Mouse (Mus musculus) ES-E14 (cell line): ENCODE measurements at regions not wholly inside any gene's neighbourhood (a gene's known extent, or its start where the extent isn't known, plus 50 kb on each side); places are given as distances from the start of the nearest gene placed in this dataset.

ENCODE experiments used
- DNase-seq: peaks from one replicate; pipeline ENCODE4 v3.0.0-alpha.2; 2013; ENCODE audit warnings: low read depth, low spot score
- H3K27ac ChIP-seq: 2 replicates; pipeline ENCODE4 v1.5.1; 2012; ENCODE audit warnings: low read depth, mild to moderate bottlenecking, low read length, moderate library complexity, mixed read lengths; ENCODE audit not compliant: poor library complexity, insufficient read depth, severe bottlenecking
- H3K36me3 ChIP-seq: 2 replicates; pipeline ENCODE4 v1.6.1; 2012; ENCODE audit warnings: mild to moderate bottlenecking, low read length, moderate library complexity, mixed read lengths; ENCODE audit not compliant: control insufficient read depth, poor library complexity, insufficient read depth, severe bottlenecking
- H3K4me1 ChIP-seq, 2 experiments: fragments of 150-350 bp in 1 of 2; sonication (generic) in 1 of 2; 2 replicates each; pipeline ENCODE4 v1.6.1; 2012; ENCODE audit warnings: low read length in 2 of 2, mild to moderate bottlenecking in 1 of 2, mixed read lengths in 1 of 2; ENCODE audit not compliant: control insufficient read depth in 2 of 2, insufficient read depth in 2 of 2, poor library complexity in 1 of 2
- H3K4me3 ChIP-seq, 2 experiments: fragments of 150-350 bp in 1 of 2; sonication (generic) in 1 of 2; 2 replicates each; pipeline ENCODE4 v1.5.1; 2012; ENCODE audit warnings: low read length in 2 of 2, low read depth in 1 of 2, mild to moderate bottlenecking in 1 of 2, mixed read lengths in 1 of 2; ENCODE audit not compliant: insufficient read depth in 1 of 2, poor library complexity in 1 of 2, severe bottlenecking in 1 of 2
- H3K9ac ChIP-seq: 2 replicates; pipeline ENCODE4 v1.6.1; 2012; ENCODE audit warnings: low read depth, mild to moderate bottlenecking, low read length, mixed read lengths; ENCODE audit not compliant: poor library complexity, insufficient read depth, severe bottlenecking
- H3K9me3 ChIP-seq: fragments of 150-350 bp; sonication (generic); 2 replicates; pipeline ENCODE4 v1.6.1; 2012; ENCODE audit warnings: low read depth, mild to moderate bottlenecking, low read length; ENCODE audit not compliant: control insufficient read depth, insufficient read depth
- CHD2 ChIP-seq: IDR thresholded peaks from 2 replicates; pipeline ENCODE4 v1.6.1; 2014; ENCODE audit warnings: mild to moderate bottlenecking, low read depth, low read length, inconsistent platforms
- HCFC1 ChIP-seq: IDR thresholded peaks from 2 replicates; pipeline ENCODE4 v1.6.1; 2012; ENCODE audit warnings: low read length, inconsistent platforms, borderline replicate concordance; ENCODE audit not compliant: insufficient read depth
- MAFK ChIP-seq: IDR thresholded peaks from 2 replicates; pipeline ENCODE4 v1.6.1; 2014; ENCODE audit warnings: mild to moderate bottlenecking, low read depth, low read length, inconsistent platforms; ENCODE audit not compliant: insufficient read depth
- ZC3H11A ChIP-seq: IDR thresholded peaks from 2 replicates; pipeline ENCODE4 v1.6.1; 2012; ENCODE audit warnings: low read depth, mild to moderate bottlenecking, inconsistent platforms, low read length, borderline replicate concordance
- ZNF384 ChIP-seq: IDR thresholded peaks from 2 replicates; pipeline ENCODE4 v1.6.1; 2012; ENCODE audit warnings: low read depth, low read length, inconsistent platforms
- in situ Hi-C, 2 experiments: fragments of 600-800 bp; cut with MboI; formaldehyde crosslinking; loops; one replicate each; pipeline ENCODE4 v1.15.1; 2025; ENCODE audit warnings: low sequenced_read_pairs in 2 of 2, inconsistent platforms in 1 of 2; ENCODE audit not compliant: unreplicated experiment in 2 of 2

- Histone ChIP-seq H3K4me3 (peak overlapping the region in 1 of 2 experiments; percentile 43; a peak in 1 of 4 replicates), H3K9me3 (no peaks in the 10 kb centered on the region), H3K36me3 (peaks cover 66% of the 10 kb centered on the region), H3K9ac (peak overlapping the region; percentile 73), H3K27ac (peak overlapping the region; percentile 78; the same call in 1 of the 2 replicates), H3K4me1 (peaks cover 3 to 7% of the 10 kb centered on the region in 2 experiments; a peak in 1 of 4 replicates)
- TF ChIP-seq HCFC1 (no peak), MAFK (no peak), CHD2 (no peak), ZC3H11A (no peak), ZNF384 (no peak)
- no peak for DNase-seq
- in situ Hi-C loops, result loop anchor here in 1 of 2 experiments (25.0 kb wide), 1 partner anchor 252 kb away; the partner anchor contains the start of gene Enc1
These were observed 248.1 kb downstream of the Enc1 start for GRCm38 (mm10) chr13:97489029-97489428.

GRCm38 (mm10) chr13:97488518-97488917 is 247.6 kb downstream of the Enc1 start:
- peaks cover 3 to 7% of the 10 kb centered on the region in 2 experiments; a peak in 1 of 4 replicates for H3K4me1 ChIP-seq
- peaks cover 70% of the 10 kb centered on the region for H3K36me3 ChIP-seq
- in situ Hi-C loops, result loop anchor here in 1 of 2 experiments (25.0 kb wide), 1 partner anchor 251 kb away; the partner anchor contains the start of gene Enc1
- TF ChIP-seq HCFC1 (no peak), ZC3H11A (no peak), MAFK (no peak), ZNF384 (no peak), CHD2 (no peak)
- H3K27ac ChIP-seq, result peak overlapping the region; percentile 70
- H3K9ac ChIP-seq, result peak overlapping the region; percentile 57
- DNase-seq, result no peak
- H3K4me3 ChIP-seq, result peak overlapping the region in 1 of 2 experiments; percentile 49; a peak in 2 of 4 replicates
- H3K9me3 ChIP-seq, result no peaks in the 10 kb centered on the region

DNA sequence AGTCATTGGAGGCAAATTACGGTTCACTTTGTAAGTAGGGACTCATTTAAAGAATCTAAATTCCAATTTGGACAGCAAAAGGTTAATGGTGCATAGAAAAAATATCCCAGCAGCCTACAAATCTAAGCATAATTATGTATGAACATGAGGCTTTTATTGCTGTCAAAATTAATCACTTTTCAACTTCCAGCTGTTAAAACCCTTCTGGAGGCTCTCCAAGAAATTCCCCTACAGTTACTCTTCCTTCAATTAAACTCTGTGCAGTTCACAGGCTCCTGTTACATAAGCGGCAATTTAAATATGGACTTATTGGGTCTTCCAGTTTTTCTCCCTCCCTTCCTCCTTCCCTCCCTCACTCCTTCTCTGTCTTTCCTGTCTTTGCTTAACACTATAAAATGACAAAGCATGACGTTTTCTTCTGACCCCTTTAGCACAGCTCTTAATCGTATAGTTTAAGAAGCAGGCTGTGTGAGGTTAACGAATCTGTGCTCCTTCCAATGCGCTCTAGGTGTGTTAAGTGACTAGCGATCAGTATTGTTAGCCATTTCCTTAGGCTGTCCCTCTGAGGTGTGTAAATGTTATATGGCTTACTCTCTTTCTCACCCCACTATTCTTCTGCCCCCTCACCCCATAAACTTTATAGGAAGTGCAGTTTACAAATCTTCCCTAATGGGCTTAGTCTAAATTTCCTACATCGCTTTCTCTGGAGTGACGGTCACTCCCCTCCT is 247.0 kb downstream of the Enc1 start:
- Histone ChIP-seq H3K9me3 (no peaks in the 10 kb centered on the region), H3K27ac (peak overlapping the region; percentile 70), H3K4me1 (peaks cover 3 to 7% of the 10 kb centered on the region in 2 experiments; a peak in 1 of 4 replicates), H3K9ac (peak overlapping the region; percentile 79), H3K36me3 (peaks cover 67% of the 10 kb centered on the region), H3K4me3 (peak overlapping the region; percentile 8 to 49)
- TF ChIP-seq MAFK (no peak), ZC3H11A (no peak), ZNF384 (no peak), CHD2 (no peak), HCFC1 (no peak)
- in situ Hi-C loops, result loop anchor here in 1 of 2 experiments (25.0 kb wide), 1 partner anchor 251 kb away; the partner anchor contains the start of gene Enc1
- DNase-seq, result no peak

- Histone ChIP-seq H3K27ac (peak overlapping the region; percentile 97; the same call in 1 of the 2 replicates), H3K36me3 (peaks cover 61% of the 10 kb centered on the region), H3K4me1 (peaks cover 3 to 5% of the 10 kb centered on the region in 2 experiments; a peak in 1 of 4 replicates), H3K9me3 (no peaks in the 10 kb centered on the region), H3K9ac (peak overlapping the region; percentile 95), H3K4me3 (peak overlapping the region; percentile 2 to 99; a peak in 3 of 4 replicates)
- no peak for DNase-seq
- no peak for TF ChIP-seq MAFK
- in situ Hi-C loops, result loop anchor here in 1 of 2 experiments (25.0 kb wide), 1 partner anchor 249 kb away; the partner anchor contains the start of gene Enc1
These were observed 245.6 kb downstream of the Enc1 start for GRCm38 (mm10) chr13:97486490-97486889.
